Mouse (Mus musculus): ENCODE data around the gene Crk.

DNA sequence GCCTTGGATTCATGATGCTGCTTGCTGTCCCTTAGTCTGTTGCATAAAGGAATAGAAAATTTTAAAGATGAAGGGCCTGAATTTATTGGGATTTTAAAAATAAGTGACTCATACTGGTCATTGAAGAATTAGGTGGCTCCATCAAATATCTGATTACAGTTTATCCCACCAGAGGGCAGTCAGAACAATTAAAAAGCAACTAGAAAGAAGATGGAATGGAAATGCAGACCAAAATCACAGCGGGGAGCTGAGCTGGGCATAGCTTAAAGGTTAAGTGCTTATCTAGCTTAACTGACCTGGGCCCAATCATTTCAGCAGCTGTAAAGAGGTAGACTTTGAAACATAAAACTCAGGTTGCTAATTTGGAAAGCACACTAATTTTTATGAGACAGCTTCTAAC, 71.5 kb downstream of the Crk start:
- TF ChIP-seq CTCF (IDR thresholded peaks at IDR 0.05; ENCODE audit: insufficient read depth, low read length) (no peak), POLR2A (IDR thresholded peaks at IDR 0.05; ENCODE audit: borderline replicate concordance, extremely low read depth, low read depth, low read length) (no peak)

Measured in lung, adult 2 months (tissue).